Mouse (Mus musculus): ENCODE measurements around the gene Pef1. TPM values are rescaled to one million over a fixed set of nuclear protein-coding genes. Genes with fewer than 3 reads are reported as not detected.

Gene Pef1
- polyA plus RNA-seq, 1 experiment from 2014 or later, result 90.9 TPM

DNA sequence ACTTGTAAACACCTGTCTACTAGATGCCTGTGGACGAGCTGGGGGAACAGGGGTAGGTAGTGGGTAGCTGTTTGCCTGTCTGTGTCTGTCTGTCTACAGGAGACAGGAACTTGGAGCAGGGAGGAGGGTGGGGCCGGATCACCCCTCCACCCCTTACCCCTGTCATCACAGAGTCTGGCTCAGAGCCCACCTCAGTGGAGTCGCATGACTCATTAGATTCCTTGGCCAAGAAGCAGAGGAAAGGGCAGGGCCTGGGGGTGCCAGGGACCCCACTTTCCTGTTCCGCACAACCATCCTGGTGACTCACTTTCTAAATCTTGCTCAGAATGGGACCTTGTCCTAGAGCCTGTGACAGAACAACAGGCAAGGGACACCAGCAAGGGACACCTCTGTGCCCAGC lies 74.7 kb downstream of the Pef1 start:
- peak overlapping the region; percentile 71 for H3K27ac ChIP-seq (ENCODE audit: low read length)
- H3K4me3 ChIP-seq (ENCODE audit: low read length), result no peak overlapping the region
- H3K9me3 ChIP-seq (ENCODE audit: low read length), result no peaks in the 10 kb centered on the region
- no peak overlapping the region for H3K9ac ChIP-seq (replicated peaks; ENCODE audit: low read length)
- H3K36me3 ChIP-seq (ENCODE audit: insufficient read depth, low read length), result no peaks in the 10 kb centered on the region
- ATAC-seq (ENCODE audit: low FRiP score, low TSS enrichment), result no peak
- H3K4me2 ChIP-seq (replicated peaks; ENCODE audit: low read depth, low read length), result no peak overlapping the region
- H3K4me1 ChIP-seq (ENCODE audit: insufficient read depth, low read length), result peaks cover 63% of the 10 kb centered on the region
- 65% methylated on average over 4 of the region's 4 CpGs for WGBS
- H3K27me3 ChIP-seq (ENCODE audit: insufficient read depth, low read length), result 0 out of 2 replicates have a peak, but pooled peaks cover 5% of the 10 kb centered on the region

- 54% methylated on average over 7 of the region's 7 CpGs for WGBS
- Histone ChIP-seq H3K9me3 (ENCODE audit: low read length) (no peaks in the 10 kb centered on the region), H3K4me1 (ENCODE audit: insufficient read depth, low read length) (peaks cover 59% of the 10 kb centered on the region), H3K27me3 (ENCODE audit: insufficient read depth, low read length) (0 out of 2 replicates have a peak, but pooled peaks cover 5% of the 10 kb centered on the region), H3K4me2 (replicated peaks; ENCODE audit: low read depth, low read length) (no peak overlapping the region), H3K9ac (replicated peaks; ENCODE audit: low read length) (peak overlapping the region; percentile 31; the same call in 1 of the 2 replicates), H3K4me3 (ENCODE audit: low read length) (no peak overlapping the region), H3K36me3 (ENCODE audit: insufficient read depth, low read length) (no peaks in the 10 kb centered on the region), H3K27ac (ENCODE audit: low read length) (peak overlapping the region; percentile 71)
- no peak for ATAC-seq (ENCODE audit: low FRiP score, low TSS enrichment)
Measured at GRCm38 (mm10) chr4:130177536-130177935, 75.2 kb downstream of the Pef1 start.

Other genes with a start within 250 kb of the Pef1 start
- gene Spocd1, start 173.3 kb upstream of the Pef1 start, polyA plus RNA-seq (2015; fragmentation: Nextera tagmentation; extraction: Ambion mirVana), result 0.32 TPM in 1 of 2 replicates, not detected in the other
- 1.7 and 3.2 TPM in 2 replicates for gene Adgrb2, start 117.7 kb upstream of the Pef1 start, polyA plus RNA-seq (2015; fragmentation: Nextera tagmentation; extraction: Ambion mirVana)
- gene Col16a1, start 54.7 kb upstream of the Pef1 start, polyA plus RNA-seq (2015; fragmentation: Nextera tagmentation; extraction: Ambion mirVana), result 41.2 and 48.8 TPM in 2 replicates
- 0.19 and 0.31 TPM in 2 replicates for gene Hcrtr1, start 36.8 kb downstream of the Pef1 start, polyA plus RNA-seq (2015; fragmentation: Nextera tagmentation; extraction: Ambion mirVana)
- 71.2 and 93.4 TPM in 2 replicates for gene Tinagl1, start 72.6 kb downstream of the Pef1 start, polyA plus RNA-seq (2015; fragmentation: Nextera tagmentation; extraction: Ambion mirVana)
- gene Gm853, start 119.8 kb downstream of the Pef1 start, polyA plus RNA-seq (2015; fragmentation: Nextera tagmentation; extraction: Ambion mirVana), result 1.2 and 2.6 TPM in 2 replicates
- gene Serinc2, start 176.6 kb downstream of the Pef1 start, polyA plus RNA-seq (2015; fragmentation: Nextera tagmentation; extraction: Ambion mirVana), result 58.6 and 65.0 TPM in 2 replicates
- 136 and 161 TPM in 2 replicates for gene Fabp3, start 206.0 kb downstream of the Pef1 start, polyA plus RNA-seq (2015; fragmentation: Nextera tagmentation; extraction: Ambion mirVana)
- gene Gm10570, start 206.1 kb downstream of the Pef1 start, polyA plus RNA-seq (2015; fragmentation: Nextera tagmentation; extraction: Ambion mirVana), result 0.57 TPM in 1 of 2 replicates, not detected in the other